Mouse (Mus musculus): ENCODE results near the gene Hecw1.

Hecw1 gene

GRCm38 (mm10) chr13:14522906-14523269, at the start of gene Hecw1:
Hecw1 (minus strand) TSS chr13:14523228.
- WGBS, result 1% methylated on average over 15 of the region's 15 CpGs

- 79% methylated on average over 1 of the region's 1 CpGs for WGBS
These were observed 38.3 kb upstream of the Hecw1 start for GRCm38 (mm10) chr13:14561336-14561735.

- WGBS, result 52% methylated on average over 2 of the region's 2 CpGs
These were observed 29.6 kb upstream of the Hecw1 start for GRCm38 (mm10) chr13:14552628-14553027.

- 89% methylated on average over 5 of the region's 5 CpGs for WGBS
These were observed 19.8 kb upstream of the Hecw1 start for GRCm38 (mm10) chr13:14542860-14543259.

GRCm38 (mm10) chr13:14522128-14522905, 711 bp downstream of the Hecw1 start:
- under 1% methylated on average over 38 of the region's 38 CpGs for WGBS

GRCm38 (mm10) chr13:14521746-14522127, 1.3 kb downstream of the Hecw1 start:
- 13% methylated on average over 4 of the region's 4 CpGs for WGBS

- WGBS, result 44% methylated on average over 3 of the region's 3 CpGs
These were observed 3.4 kb downstream of the Hecw1 start for GRCm38 (mm10) chr13:14519605-14520004.

GRCm38 (mm10) chr13:14517478-14517877, 5.5 kb downstream of the Hecw1 start:
- WGBS, result 52% methylated on average over 3 of the region's 3 CpGs

- WGBS, result 73% methylated on average over 2 of the region's 2 CpGs
These were observed 7.9 kb downstream of the Hecw1 start for GRCm38 (mm10) chr13:14515106-14515505.

- 54% methylated on average over 5 of the region's 5 CpGs for WGBS
These were observed 16.3 kb downstream of the Hecw1 start for GRCm38 (mm10) chr13:14506765-14507164.

- 43% methylated on average over 1 of the region's 1 CpGs for WGBS
These were observed 22.8 kb downstream of the Hecw1 start for GRCm38 (mm10) chr13:14500251-14500650.

- 46% methylated on average over 8 of the region's 8 CpGs for WGBS
These were observed 24.2 kb downstream of the Hecw1 start for GRCm38 (mm10) chr13:14498780-14499179.

GRCm38 (mm10) chr13:14496954-14497353, 26.1 kb downstream of the Hecw1 start:
- WGBS, result 60% methylated on average over 2 of the region's 2 CpGs

GRCm38 (mm10) chr13:14487812-14488211, 35.2 kb downstream of the Hecw1 start:
- 52% methylated on average over 2 of the region's 2 CpGs for WGBS

- WGBS, result 70% methylated on average over 1 of the region's 1 CpGs
These were observed 51.9 kb downstream of the Hecw1 start for GRCm38 (mm10) chr13:14471121-14471520.

- 66% methylated on average over 3 of the region's 3 CpGs for WGBS
These were observed 55.5 kb downstream of the Hecw1 start for GRCm38 (mm10) chr13:14467517-14467916.

GRCm38 (mm10) chr13:14461036-14461435, 62.0 kb downstream of the Hecw1 start:
- WGBS, result 80% methylated on average over 5 of the region's 5 CpGs

GRCm38 (mm10) chr13:14457043-14457442, 66.0 kb downstream of the Hecw1 start:
- 85% methylated on average over 2 of the region's 2 CpGs for WGBS

- WGBS, result 84% methylated on average over 6 of the region's 6 CpGs
These were observed 94.0 kb downstream of the Hecw1 start for GRCm38 (mm10) chr13:14428845-14429553.

- WGBS, result 44% methylated on average over 2 of the region's 2 CpGs
These were observed 98.2 kb downstream of the Hecw1 start for GRCm38 (mm10) chr13:14424836-14425235.

- 84% methylated on average over 1 of the region's 1 CpGs for WGBS
These were observed 109.6 kb downstream of the Hecw1 start for GRCm38 (mm10) chr13:14413405-14413804.

- WGBS, result 78% methylated on average over 3 of the region's 3 CpGs
These were observed 157.5 kb downstream of the Hecw1 start for GRCm38 (mm10) chr13:14365546-14365945.

- 100% methylated on average over 1 of the region's 1 CpGs for WGBS
These were observed 195.8 kb downstream of the Hecw1 start for GRCm38 (mm10) chr13:14327252-14327651.
